Mouse (Mus musculus) lung, adult 2 months (tissue): ENCODE data around the gene Gm20503.

Source experiments
- CTCF ChIP-seq: fragments of 200-500 bp; IDR thresholded peaks from 2 replicates; pipeline ENCODE4 v1.5.1; 2011; ENCODE audit warnings: mild to moderate bottlenecking, low read length, control low read depth; ENCODE audit not compliant: insufficient read depth
- POLR2A ChIP-seq: fragments of 200-500 bp; IDR thresholded peaks from 2 replicates; pipeline ENCODE4 v1.6.1; 2011; ENCODE audit warnings: low read depth, mild to moderate bottlenecking, control low read depth, low read length, borderline replicate concordance; ENCODE audit errors: extremely low read depth

DNA sequence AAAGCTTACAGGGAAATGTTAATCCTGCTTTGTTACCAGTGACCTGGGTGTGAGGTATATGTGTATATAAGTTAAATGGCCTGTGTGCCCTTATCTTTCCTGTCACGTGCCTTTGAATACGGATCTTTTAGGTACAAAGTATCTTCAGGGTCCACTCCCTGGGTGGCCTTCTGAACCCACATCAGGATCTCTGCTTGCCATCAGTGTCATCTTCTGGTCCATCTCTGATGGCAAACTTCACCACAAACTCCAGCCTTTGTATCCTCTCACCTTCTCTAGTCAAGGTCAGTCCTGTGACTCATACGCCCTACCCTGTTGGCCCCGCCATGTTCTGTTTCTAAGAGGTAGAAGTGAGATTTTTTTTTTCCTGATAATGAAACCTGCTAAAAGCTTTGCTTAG lies 8.2 kb upstream of the Gm20503 start, which contains the start of gene Dnajc25:
- TF ChIP-seq POLR2A (no peak), CTCF (no peak)
